Mouse (Mus musculus) lung, adult 2 months (tissue): ENCODE results near the gene Muc20. TPM values are rescaled to one million over a fixed set of nuclear protein-coding genes. Genes with fewer than 3 reads are reported as not detected.

ENCODE experiments used
- DNase-seq: peaks from one replicate; pipeline ENCODE4 v3.0.0; 2022
- H3K4me1 ChIP-seq: fragments of 200-500 bp; 2 replicates; pipeline ENCODE4 v1.6.1; 2011; ENCODE audit warnings: low read length; ENCODE audit not compliant: control insufficient read depth, insufficient read depth
- H3K4me3 ChIP-seq: fragments of 200-500 bp; replicated peaks from 2 replicates; pipeline ENCODE3; 2011; ENCODE audit warnings: low read depth, mild to moderate bottlenecking, control low read depth, low read length; ENCODE audit errors: extremely low read depth
- CTCF ChIP-seq: fragments of 200-500 bp; IDR thresholded peaks from 2 replicates; pipeline ENCODE4 v1.5.1; 2011; ENCODE audit warnings: mild to moderate bottlenecking, low read length, control low read depth; ENCODE audit not compliant: insufficient read depth
- POLR2A ChIP-seq: fragments of 200-500 bp; IDR thresholded peaks from 2 replicates; pipeline ENCODE4 v1.6.1; 2011; ENCODE audit warnings: low read depth, mild to moderate bottlenecking, control low read depth, low read length, borderline replicate concordance; ENCODE audit errors: extremely low read depth
- WGBS: fragments of 180-500 bp; shearing (Covaris S2); methylation state at CpG from one replicate; pipeline ENCODE4 v1.1.7; 2018; 5-methylcytosine and 5-hydroxymethylcytosine counted together
- polyA plus RNA-seq: library from polyadenylated mRNA; depleted of rRNA; stranded (reverse); fragments of >200 nt; gene quantifications from 2 replicates; pipeline ENCODE4 v1.2.3, GENCODE M21; 2012; rRNA removed

Muc20 gene
- 9.0 and 11.8 TPM in 2 replicates for polyA plus RNA-seq

DNA sequence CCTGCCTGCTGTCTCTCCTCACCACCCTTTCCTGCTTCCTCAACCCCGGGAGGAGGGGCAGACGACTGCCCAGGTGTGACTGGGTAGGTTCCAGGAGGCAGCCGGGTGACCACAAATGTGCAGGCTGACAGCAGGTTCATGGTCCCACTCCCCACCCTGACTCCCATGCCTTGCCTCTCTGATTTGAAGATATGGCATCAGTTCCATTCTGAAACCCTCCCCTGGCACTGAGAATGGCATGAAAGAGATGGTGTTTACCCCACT lies at the start of gene Muc20:
TSS of gene Muc20 (minus strand) at position 10 of the 264 bp plus-strand sequence.
- Histone ChIP-seq H3K4me1 (peaks cover 3% of the 10 kb centered on the region; the same call in 1 of the 2 replicates), H3K4me3 (no peak within 1 kb of the TSS)
- TF ChIP-seq CTCF = no peak
- 55% methylated on average over 3 of the region's 3 CpGs for WGBS
- DNase-seq = no peak

DNA sequence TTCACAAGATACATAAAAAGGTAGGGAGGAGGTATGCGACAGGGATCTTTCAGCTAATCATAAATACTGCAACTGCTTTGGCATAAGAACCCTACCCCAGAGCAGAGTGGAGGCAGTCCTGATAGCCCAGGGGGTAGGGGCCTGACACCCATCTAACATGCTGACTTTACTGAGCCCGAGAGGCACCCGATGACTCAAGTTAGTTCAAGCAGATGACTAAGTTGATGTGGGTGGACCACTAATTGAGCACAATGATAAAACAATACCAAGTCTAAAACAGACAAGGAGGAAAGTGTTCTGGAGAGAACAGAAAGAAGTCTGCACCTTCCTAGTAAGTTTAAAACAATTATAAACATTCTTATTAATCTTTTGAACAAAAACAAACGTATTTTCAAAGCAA lies 34.3 kb upstream of the Muc20 start:
- H3K4me3 ChIP-seq = no peak overlapping the region
- 91% methylated on average over 4 of the region's 4 CpGs for WGBS
- no peak for DNase-seq
- TF ChIP-seq CTCF (no peak), POLR2A (no peak)
- H3K4me1 ChIP-seq = no peaks in the 10 kb centered on the region

DNA sequence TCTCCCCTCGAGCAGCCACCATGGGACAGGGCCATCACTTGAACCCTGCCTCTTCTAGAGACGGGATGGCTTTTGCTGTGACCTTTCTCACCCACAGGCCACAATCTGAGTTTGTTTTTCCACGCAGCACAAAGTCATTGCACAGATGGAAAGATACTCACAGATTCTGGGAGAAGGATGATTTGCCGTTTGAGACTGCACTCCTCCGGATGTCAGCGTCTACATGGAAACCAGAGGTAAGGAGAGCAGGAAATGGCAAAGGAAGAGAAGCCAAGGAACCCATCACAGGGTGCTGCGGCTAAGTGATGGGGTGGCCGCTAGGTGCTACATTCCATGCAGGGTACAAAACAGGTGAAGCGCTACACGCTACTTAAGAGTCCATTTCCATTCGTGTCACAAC lies 31.9 kb upstream of the Muc20 start:
- Histone ChIP-seq H3K4me3 (no peak overlapping the region), H3K4me1 (no peaks in the 10 kb centered on the region)
- DNase-seq = no peak
- WGBS = 82% methylated on average over 11 of the region's 11 CpGs
- TF ChIP-seq POLR2A = no peak
- no peak for TF ChIP-seq CTCF

DNA sequence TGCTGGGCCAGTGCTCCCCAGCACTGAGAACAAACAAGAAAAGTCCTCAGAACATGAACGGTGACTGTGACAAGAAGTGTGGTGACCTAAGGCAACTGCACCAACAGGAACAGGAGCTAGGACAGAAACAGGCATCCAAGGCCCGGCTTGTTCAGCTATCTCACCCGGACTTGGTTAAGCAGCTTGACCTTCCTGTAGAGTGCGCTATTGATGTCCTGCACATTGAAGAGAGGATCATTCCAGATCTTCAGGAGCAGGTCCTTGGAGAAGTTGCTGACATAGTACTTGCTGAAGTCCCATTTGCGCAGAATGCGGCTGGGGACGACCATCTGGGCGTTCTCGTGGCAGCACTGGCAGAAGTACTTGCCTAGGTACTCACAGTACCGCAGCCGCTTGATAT lies 29.3 kb upstream of the Muc20 start:
- 0 out of 2 replicates have a peak, but pooled peaks cover 4% of the 10 kb centered on the region for H3K4me1 ChIP-seq
- no peak for DNase-seq
- WGBS = 93% methylated on average over 11 of the region's 11 CpGs
- H3K4me3 ChIP-seq = no peak overlapping the region
- no peak for TF ChIP-seq CTCF
- no peak for TF ChIP-seq POLR2A

DNA sequence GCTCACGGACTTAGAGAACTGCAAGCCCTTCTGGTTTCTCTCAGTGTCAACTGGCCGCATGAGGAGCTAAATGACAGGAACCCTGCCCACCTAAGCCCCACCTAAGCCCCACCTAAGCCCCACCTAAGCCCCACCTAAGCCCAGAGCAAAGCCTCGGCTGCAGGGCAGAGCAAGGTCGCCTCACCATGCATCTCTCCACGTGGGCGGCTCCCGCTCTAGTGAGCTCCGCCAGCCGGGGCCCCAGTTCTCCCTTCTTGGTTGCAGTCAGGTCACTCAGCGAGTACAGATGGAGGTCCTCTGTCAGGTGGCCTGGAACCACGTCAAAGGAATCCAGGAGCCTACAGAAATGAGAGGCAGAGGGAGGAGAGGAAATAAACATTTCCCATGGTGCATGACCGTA lies 28.1 kb upstream of the Muc20 start:
- no peak overlapping the region for H3K4me3 ChIP-seq
- DNase-seq = no peak
- TF ChIP-seq CTCF = no peak
- H3K4me1 ChIP-seq = 0 out of 2 replicates have a peak, but pooled peaks cover 4% of the 10 kb centered on the region
- 72% methylated on average over 12 of the region's 12 CpGs for WGBS

DNA sequence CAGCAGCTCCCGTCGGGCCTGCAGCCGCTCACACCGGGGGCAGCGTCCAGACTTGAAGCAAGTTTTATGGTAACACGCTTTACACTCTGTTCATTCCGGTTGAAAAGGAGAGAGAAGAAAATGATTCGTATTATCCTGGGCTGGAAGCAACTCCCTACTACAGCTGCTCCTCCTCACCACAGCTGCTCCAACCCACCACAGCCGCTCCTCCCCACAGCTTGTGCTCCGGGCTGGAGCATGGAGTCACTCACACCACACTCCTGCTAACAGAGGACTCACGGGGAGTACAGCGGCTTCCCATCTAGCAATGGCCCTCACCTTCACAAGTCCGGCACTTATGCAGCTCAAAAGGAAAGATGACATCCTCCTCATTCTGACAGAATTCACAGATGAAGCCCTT lies 26.8 kb upstream of the Muc20 start:
- 90% methylated on average over 13 of the region's 13 CpGs for WGBS
- Histone ChIP-seq H3K4me3 (no peak overlapping the region), H3K4me1 (0 out of 2 replicates have a peak, but pooled peaks cover 4% of the 10 kb centered on the region)
- DNase-seq = no peak
- TF ChIP-seq CTCF = no peak
- no peak for TF ChIP-seq POLR2A

DNA sequence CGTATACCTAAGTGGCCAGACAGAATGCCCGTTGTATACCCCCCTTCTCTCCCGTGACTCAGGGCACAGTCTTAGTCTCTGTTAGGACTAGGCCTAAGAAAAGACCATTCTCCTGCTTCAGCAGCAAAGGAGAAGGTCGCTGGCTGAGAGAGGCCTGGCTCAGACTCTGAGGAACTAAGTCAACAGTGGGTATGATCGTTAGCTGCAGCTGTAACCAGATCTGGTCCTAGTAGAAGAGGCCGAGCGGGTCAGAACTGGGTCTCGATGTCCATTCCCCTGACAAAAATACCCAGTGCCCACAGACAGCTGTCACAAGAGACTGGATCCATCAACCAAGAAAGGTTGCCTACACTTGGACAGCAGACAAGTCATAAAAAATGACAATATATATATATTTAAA lies 26.3 kb upstream of the Muc20 start:
- TF ChIP-seq CTCF (no peak), POLR2A (no peak)
- Histone ChIP-seq H3K4me3 (no peak overlapping the region), H3K4me1 (0 out of 2 replicates have a peak, but pooled peaks cover 4% of the 10 kb centered on the region)
- DNase-seq = no peak
- 82% methylated on average over 8 of the region's 8 CpGs for WGBS

DNA sequence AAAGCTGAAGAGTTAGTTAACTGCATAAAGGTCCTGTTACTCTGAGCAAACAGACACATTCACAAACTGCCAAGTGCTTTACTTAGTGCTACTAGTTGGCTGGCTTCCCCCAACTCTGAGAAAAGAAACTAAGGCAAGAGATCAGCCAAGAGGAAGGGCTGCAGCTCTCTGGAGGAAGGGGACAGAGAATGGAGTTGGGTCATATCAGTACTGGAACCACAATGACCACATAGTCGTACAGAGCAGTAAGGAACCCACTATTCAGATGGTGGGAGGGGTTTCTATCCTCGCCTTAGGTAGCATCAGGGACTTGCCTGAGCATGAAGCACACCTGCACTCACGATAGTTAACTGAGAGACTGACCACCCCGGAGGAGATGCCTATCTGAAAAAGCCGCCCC lies 25.6 kb upstream of the Muc20 start:
- TF ChIP-seq POLR2A = no peak
- 72% methylated on average over 5 of the region's 5 CpGs for WGBS
- 0 out of 2 replicates have a peak, but pooled peaks cover 4% of the 10 kb centered on the region for H3K4me1 ChIP-seq
- no peak for DNase-seq
- H3K4me3 ChIP-seq = no peak overlapping the region

DNA sequence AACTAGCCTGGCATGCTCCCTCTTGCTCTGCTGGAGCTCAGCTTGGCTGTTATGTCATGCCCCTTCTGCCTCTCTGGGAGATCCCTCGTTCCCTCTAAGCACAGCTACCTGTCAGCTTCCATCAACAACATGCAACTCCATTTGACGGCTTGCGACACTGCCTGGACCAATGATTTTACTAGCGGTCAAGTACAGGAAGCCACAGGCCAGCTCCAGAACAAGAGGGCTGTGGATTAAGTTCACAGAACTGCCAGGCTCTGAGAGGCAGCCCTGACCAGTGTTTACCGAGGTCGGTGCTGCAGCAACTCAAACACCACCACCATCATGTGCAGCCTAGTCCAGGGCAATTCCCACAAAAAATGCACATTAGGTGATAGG lies 25.2 kb upstream of the Muc20 start:
- WGBS = 47% methylated on average over 6 of the region's 6 CpGs
- no peak for TF ChIP-seq CTCF
- TF ChIP-seq POLR2A = peak; percentile 21; the same call in 1 of the 2 replicates
- Histone ChIP-seq H3K4me3 (no peak overlapping the region), H3K4me1 (0 out of 2 replicates have a peak, but pooled peaks cover 4% of the 10 kb centered on the region)
- peak; percentile 43 for DNase-seq

DNA sequence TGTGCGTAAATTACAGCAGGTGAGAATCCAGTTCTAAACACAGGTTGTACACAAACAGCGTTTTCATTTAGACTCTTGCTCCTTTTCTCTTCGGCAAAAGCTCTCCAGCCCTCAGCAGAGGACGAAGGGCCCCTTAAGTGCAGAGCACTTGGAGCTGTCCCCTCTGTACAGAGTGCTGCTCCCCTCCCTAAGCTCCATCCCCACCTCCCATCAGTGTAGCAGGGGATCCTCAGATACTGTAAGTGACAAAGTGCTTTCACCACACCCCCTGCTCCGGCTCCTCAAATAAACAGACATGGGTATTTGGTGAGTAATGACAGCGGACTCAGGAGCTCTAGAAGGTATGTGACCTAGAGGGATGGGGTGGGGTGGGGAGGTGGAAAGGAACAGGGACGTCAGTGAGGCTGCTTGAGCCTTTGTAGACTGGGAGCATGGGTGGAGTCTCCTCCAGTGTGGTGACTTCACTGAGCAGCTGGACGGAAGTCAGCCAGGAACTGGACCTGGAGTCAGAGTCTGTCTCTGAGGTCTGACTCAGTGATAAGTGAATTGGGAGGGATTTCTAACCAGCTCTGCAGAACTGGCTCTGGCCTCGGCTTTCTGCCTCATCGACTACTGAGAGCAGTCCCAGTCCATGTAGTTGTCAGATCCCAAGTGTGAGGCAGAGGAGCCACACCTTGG lies 24.7 kb upstream of the Muc20 start:
- peak; percentile 33 for DNase-seq

More for the DNA sequence above, 24.7 kb upstream of the Muc20 start:
- Histone ChIP-seq H3K4me3 (no peak overlapping the region), H3K4me1 (0 out of 2 replicates have a peak, but pooled peaks cover 4% of the 10 kb centered on the region)
- 38% methylated on average over 10 of the region's 10 CpGs for WGBS
- TF ChIP-seq CTCF (no peak), POLR2A (no peak)
